Mouse (Mus musculus): ENCODE data around the gene Gif. TPM values are rescaled to one million over a fixed set of nuclear protein-coding genes. Genes with fewer than 3 reads are reported as not detected.

Gif gene
- 0.01 TPM in 1 of 2 replicates, not detected in the other for polyA plus RNA-seq (2012; rRNA removed)

DNA sequence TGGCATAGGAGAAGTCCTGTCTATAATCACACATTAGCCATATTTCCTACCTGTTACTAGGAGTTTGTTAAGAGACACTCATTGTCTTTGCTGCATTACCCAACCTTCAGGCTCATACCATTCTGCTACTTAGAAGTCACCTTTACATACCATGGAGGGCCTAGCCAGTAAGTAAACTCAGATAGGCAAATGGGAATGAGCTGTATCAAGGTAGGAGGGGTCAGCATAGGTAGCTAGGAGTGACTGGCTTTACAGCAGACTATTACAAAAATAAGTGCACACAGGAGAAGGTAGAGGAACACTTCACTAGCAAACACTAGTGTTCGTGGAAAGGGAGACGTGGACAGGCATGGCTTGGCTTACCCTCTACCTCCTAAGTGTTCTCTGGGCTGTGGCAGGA lies at the start of gene Gif:
TSS of gene Gif (plus strand) at position 257 of the 400 bp plus-strand sequence.

DNA sequence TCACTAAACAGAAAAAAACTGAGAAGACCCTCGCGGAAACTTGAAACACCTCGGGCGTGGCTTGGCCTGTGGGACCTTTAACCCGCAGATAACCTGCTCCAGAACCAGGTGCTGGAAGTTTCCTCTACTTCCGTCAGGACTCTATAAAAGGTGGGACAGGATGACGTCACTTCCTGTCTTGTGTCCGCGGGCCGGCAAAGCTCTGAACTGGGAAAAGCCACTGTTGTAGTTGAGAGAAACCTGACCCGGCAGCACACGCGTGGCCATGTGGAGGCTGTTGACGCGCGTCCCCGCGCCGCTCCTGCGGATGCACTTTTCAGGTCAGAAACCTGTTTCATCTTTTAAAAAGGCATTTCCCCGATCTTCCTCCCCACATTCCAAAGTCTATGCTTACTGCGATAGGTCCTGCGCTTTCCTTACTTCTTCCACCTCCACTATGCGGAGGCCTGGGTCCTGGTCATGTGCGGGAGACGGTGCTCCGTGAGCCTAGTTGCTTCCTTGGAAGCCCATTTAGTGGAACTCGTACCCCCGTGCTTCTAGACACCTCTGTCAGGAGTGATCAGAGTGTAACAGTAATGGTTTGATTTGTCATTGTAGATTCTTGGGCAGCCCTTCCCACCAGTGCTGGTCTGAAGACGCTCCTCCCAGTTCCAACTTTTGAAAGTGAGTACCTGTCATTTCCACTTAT lies 23.0 kb downstream of the Gif start, which contains the start of gene Mrpl16:
TSS of gene Mrpl16 (plus strand) at position 187 of the 688 bp plus-strand sequence.

Other genes with a start within 250 kb of the Gif start
- gene Ms4a6b, start 231.0 kb upstream of the Gif start, polyA plus RNA-seq (2012; rRNA removed) = 6.1 and 8.9 TPM in 2 replicates
- gene Ms4a4d, start 210.8 kb upstream of the Gif start, polyA plus RNA-seq (2012; rRNA removed) = 0.84 and 0.89 TPM in 2 replicates
- 6.1 and 6.2 TPM in 2 replicates for gene Ms4a6d, start 142.7 kb upstream of the Gif start, polyA plus RNA-seq (2012; rRNA removed)
- gene Ms4a2, start 123.8 kb upstream of the Gif start, polyA plus RNA-seq (2012; rRNA removed) = 0.52 and 0.58 TPM in 2 replicates
- 20.7 and 27.6 TPM in 2 replicates for gene Ms4a3, start 106.7 kb upstream of the Gif start, polyA plus RNA-seq (2012; rRNA removed)
- 0.11 TPM in 1 of 2 replicates, not detected in the other for gene Oosp2, start 87.0 kb upstream of the Gif start, polyA plus RNA-seq (2012; rRNA removed)
- gene Oosp1, start 56.4 kb upstream of the Gif start, polyA plus RNA-seq (2012; rRNA removed) = 0.06 and 0.12 TPM in 2 replicates
- not detected in 2 replicates for gene Oosp3, start 50.5 kb upstream of the Gif start, polyA plus RNA-seq (2012; rRNA removed)
- gene Mrpl16, start 22.8 kb downstream of the Gif start, polyA plus RNA-seq (2012; rRNA removed) = 22.2 and 23.1 TPM in 2 replicates
- gene Stx3, start 71.8 kb downstream of the Gif start, polyA plus RNA-seq (2012; rRNA removed) = 1.2 and 1.4 TPM in 2 replicates
- not detected in 2 replicates for gene Olfr1417, start 91.7 kb downstream of the Gif start, polyA plus RNA-seq (2012; rRNA removed)
- not detected in 2 replicates for gene Olfr1418, start 113.5 kb downstream of the Gif start, polyA plus RNA-seq (2012; rRNA removed)
- gene Olfr1419, start 127.6 kb downstream of the Gif start, polyA plus RNA-seq (2012; rRNA removed) = not detected in 2 replicates
- not detected in 2 replicates for gene Olfr1420, start 139.0 kb downstream of the Gif start, polyA plus RNA-seq (2012; rRNA removed)
- gene Patl1, start 164.8 kb downstream of the Gif start, polyA plus RNA-seq (2012; rRNA removed) = 6.7 and 7.9 TPM in 2 replicates
- 11.7 and 13.4 TPM in 2 replicates for gene Osbp, start 218.4 kb downstream of the Gif start, polyA plus RNA-seq (2012; rRNA removed)